Mouse (Mus musculus) hindbrain, embryonic 15.5 days (tissue): ENCODE measurements around the gene Gm12394. TPM values are rescaled to one million over a fixed set of nuclear protein-coding genes. Genes with fewer than 3 reads are reported as not detected.
"Not testable (repeated sequence)": the region's sequence is repeated elsewhere in the genome, so short reads cannot be mapped to it uniquely, and the experiment has no call there.

ENCODE experiments used
- ATAC-seq: fragments of 200-750 bp; cut with Nextera tagmentation; 2 replicates; pipeline ENCODE4 v1.8.0; 2017; ENCODE audit warnings: low read depth, moderate number of reproducible peaks, moderate TSS enrichment; ENCODE audit not compliant: low FRiP score
- H3K27ac ChIP-seq: fragments of 300-500 bp; sonication (generic); replicated peaks from 2 replicates; pipeline ENCODE4 v1.5.1; 2015; ENCODE audit warnings: mild to moderate bottlenecking, inconsistent platforms
- H3K27me3 ChIP-seq: fragments of 300-500 bp; sonication (generic); 2 replicates; pipeline ENCODE4 v1.6.1; 2015; ENCODE audit warnings: control low read depth, inconsistent platforms
- H3K36me3 ChIP-seq: fragments of 300-500 bp; sonication (generic); 2 replicates; pipeline ENCODE4 v1.6.1; 2015; ENCODE audit warnings: control low read depth, inconsistent platforms
- H3K4me1 ChIP-seq: fragments of 300-500 bp; sonication (generic); replicated peaks from 2 replicates; pipeline ENCODE4 v1.6.1; 2015; ENCODE audit warnings: control low read depth, inconsistent platforms
- H3K4me2 ChIP-seq: fragments of 300-500 bp; sonication (generic); 2 replicates; pipeline ENCODE4 v1.6.1; 2015; ENCODE audit warnings: moderate library complexity, mild to moderate bottlenecking, inconsistent platforms
- H3K4me3 ChIP-seq: fragments of 300-500 bp; sonication (generic); 2 replicates; pipeline ENCODE4 v1.5.1; 2015; ENCODE audit warnings: mild to moderate bottlenecking, inconsistent platforms
- H3K9ac ChIP-seq: fragments of 300-500 bp; sonication (generic); 2 replicates; pipeline ENCODE4 v1.6.1; 2015; ENCODE audit warnings: inconsistent platforms
- H3K9me3 ChIP-seq: fragments of 300-500 bp; sonication (generic); 2 replicates; pipeline ENCODE4 v1.6.1; 2016; ENCODE audit warnings: control low read depth, inconsistent platforms
- WGBS: fragments of 180-500 bp; shearing (Covaris S2); methylation state at CpG from one replicate; pipeline ENCODE4 v1.1.7; 2015; 5-methylcytosine and 5-hydroxymethylcytosine counted together
- polyA plus RNA-seq: library from polyadenylated mRNA; unstranded; fragments of >200 nt; fragmentation: Nextera tagmentation; extraction: Ambion mirVana; gene quantifications from 2 replicates; pipeline ENCODE4 v1.2.1, GENCODE M21; 2015

Gene Gm12394
- polyA plus RNA-seq, 1 experiment from 2014 or later: 0.64 TPM

- H3K9me3 ChIP-seq: no peaks in the 10 kb centered on the region
- 74% methylated on average over 16 of the region's 16 CpGs for WGBS
- H3K36me3 ChIP-seq: no peaks in the 10 kb centered on the region
- no peak overlapping the region for H3K9ac ChIP-seq
- H3K27me3 ChIP-seq: no peaks in the 10 kb centered on the region
- no peak for ATAC-seq
- H3K4me2 ChIP-seq: no peak overlapping the region
- no peak overlapping the region for H3K4me3 ChIP-seq
- H3K4me1 ChIP-seq: 0 out of 2 replicates have a peak, but pooled peaks cover 3% of the 10 kb centered on the region
- no peak overlapping the region for H3K27ac ChIP-seq
Measured at GRCm38 (mm10) chr4:42879829-42880676, 23.5 kb upstream of the Gm12394 start.

- no peak overlapping the region for H3K9ac ChIP-seq
- H3K4me1 ChIP-seq: 0 out of 2 replicates have a peak, but pooled peaks cover 3% of the 10 kb centered on the region
- no peak for ATAC-seq
- H3K36me3 ChIP-seq: no peaks in the 10 kb centered on the region
- no peak overlapping the region for H3K4me2 ChIP-seq
- H3K27me3 ChIP-seq: no peaks in the 10 kb centered on the region
- 81% methylated on average over 2 of the region's 2 CpGs for WGBS
- H3K27ac ChIP-seq: no peak overlapping the region
- H3K4me3 ChIP-seq: no peak overlapping the region
- H3K9me3 ChIP-seq: no peaks in the 10 kb centered on the region
Measured at GRCm38 (mm10) chr4:42877657-42878056, 21.1 kb upstream of the Gm12394 start.

- ATAC-seq: peak; percentile 96
Measured at GRCm38 (mm10) chr4:42876586-42877291, 20.2 kb upstream of the Gm12394 start.

GRCm38 (mm10) chr4:42874134-42874533 lies 17.6 kb upstream of the Gm12394 start, which contains the start of gene Fam205c:
TSS of gene Fam205c (minus strand) at chr4:42874234.
- H3K4me1 ChIP-seq: no peaks in the 10 kb centered on the region
- no peak within 1 kb of the TSS for H3K4me2 ChIP-seq
- H3K4me3 ChIP-seq: no peak within 1 kb of the TSS
- H3K9ac ChIP-seq: no peak within 1 kb of the TSS
- no peaks in the 10 kb centered on the region for H3K36me3 ChIP-seq
- H3K27me3 ChIP-seq: no peaks in the 10 kb centered on the region
- no peak for ATAC-seq
- H3K9me3 ChIP-seq: no peaks in the 10 kb centered on the region
- WGBS: 81% methylated on average over 7 of the region's 7 CpGs
- H3K27ac ChIP-seq: no peak within 1 kb of the TSS

More at GRCm38 (mm10) chr4:42876586-42877291, 20.2 kb upstream of the Gm12394 start:
- Histone ChIP-seq H3K9me3 (no peaks in the 10 kb centered on the region), H3K4me1 (0 out of 2 replicates have a peak, but pooled peaks cover 3% of the 10 kb centered on the region), H3K4me3 (no peak overlapping the region), H3K27me3 (no peaks in the 10 kb centered on the region), H3K9ac (no peak overlapping the region), H3K36me3 (no peaks in the 10 kb centered on the region), H3K27ac (no peak overlapping the region), H3K4me2 (no peak overlapping the region)
- 38% methylated on average over 5 of the region's 5 CpGs for WGBS

GRCm38 (mm10) chr4:42872746-42873435 lies 16.3 kb upstream of the Gm12394 start:
- H3K9me3 ChIP-seq: no peaks in the 10 kb centered on the region
- H3K9ac ChIP-seq: no peak overlapping the region
- no peaks in the 10 kb centered on the region for H3K36me3 ChIP-seq
- no peaks in the 10 kb centered on the region for H3K27me3 ChIP-seq
- no peak overlapping the region for H3K27ac ChIP-seq
- no peak overlapping the region for H3K4me3 ChIP-seq
- no peaks in the 10 kb centered on the region for H3K4me1 ChIP-seq
- no peak overlapping the region for H3K4me2 ChIP-seq
- no peak for ATAC-seq
- 88% methylated on average over 16 of the region's 16 CpGs for whole genome bisulfite sequencing

- H3K9me3 ChIP-seq: no peaks in the 10 kb centered on the region
- WGBS: 96% methylated on average over 7 of the region's 7 CpGs
- no peaks in the 10 kb centered on the region for H3K36me3 ChIP-seq
- no peaks in the 10 kb centered on the region for H3K27me3 ChIP-seq
- H3K4me3 ChIP-seq: no peak overlapping the region
- no peak overlapping the region for H3K4me2 ChIP-seq
- H3K4me1 ChIP-seq: no peaks in the 10 kb centered on the region
- H3K9ac ChIP-seq: no peak overlapping the region
- no peak overlapping the region for H3K27ac ChIP-seq
- ATAC-seq: no peak
Measured at GRCm38 (mm10) chr4:42872151-42872550, 15.6 kb upstream of the Gm12394 start.

GRCm38 (mm10) chr4:42870748-42871147 lies 14.2 kb upstream of the Gm12394 start:
- no peak overlapping the region for H3K4me2 ChIP-seq
- H3K9ac ChIP-seq: no peak overlapping the region
- H3K4me3 ChIP-seq: no peak overlapping the region
- H3K27ac ChIP-seq: no peak overlapping the region
- H3K4me1 ChIP-seq: no peaks in the 10 kb centered on the region
- H3K27me3 ChIP-seq: no peaks in the 10 kb centered on the region
- no peaks in the 10 kb centered on the region for H3K36me3 ChIP-seq
- 80% methylated on average over 5 of the region's 5 CpGs for WGBS
- no peak for ATAC-seq
- H3K9me3 ChIP-seq: no peaks in the 10 kb centered on the region

- Histone ChIP-seq H3K27me3 (no peaks in the 10 kb centered on the region), H3K9ac (no peak overlapping the region), H3K4me2 (no peak overlapping the region), H3K36me3 (no peaks in the 10 kb centered on the region), H3K27ac (no peak overlapping the region), H3K9me3 (no peaks in the 10 kb centered on the region), H3K4me3 (no peak overlapping the region), H3K4me1 (no peaks in the 10 kb centered on the region)
- no peak for ATAC-seq
- 89% methylated on average over 5 of the region's 5 CpGs for WGBS
Measured at GRCm38 (mm10) chr4:42868193-42868592, 11.6 kb upstream of the Gm12394 start.

- no peaks in the 10 kb centered on the region for H3K36me3 ChIP-seq
- no peak overlapping the region for H3K4me3 ChIP-seq
- no peaks in the 10 kb centered on the region for H3K4me1 ChIP-seq
- no peak overlapping the region for H3K9ac ChIP-seq
- no peak overlapping the region for H3K4me2 ChIP-seq
- no peaks in the 10 kb centered on the region for H3K27me3 ChIP-seq
- ATAC-seq: no peak
- 81% methylated on average over 3 of the region's 3 CpGs for WGBS
- no peak overlapping the region for H3K27ac ChIP-seq
- no peaks in the 10 kb centered on the region for H3K9me3 ChIP-seq
Measured at GRCm38 (mm10) chr4:42867390-42867789, 10.8 kb upstream of the Gm12394 start.

GRCm38 (mm10) chr4:42863487-42863886 lies 6.9 kb upstream of the Gm12394 start:
- ATAC-seq, H3K4me2 ChIP-seq, H3K36me3 ChIP-seq, H3K27me3 ChIP-seq, H3K27ac ChIP-seq, H3K9me3 ChIP-seq, H3K9ac ChIP-seq, H3K4me3 ChIP-seq, H3K4me1 ChIP-seq: not testable (repeated sequence)
- 85% methylated on average over 5 of the region's 5 CpGs for WGBS

GRCm38 (mm10) chr4:42860483-42860882 lies 3.9 kb upstream of the Gm12394 start:
- not testable (repeated sequence) for H3K27ac ChIP-seq, H3K27me3 ChIP-seq, H3K9me3 ChIP-seq, H3K9ac ChIP-seq, H3K4me3 ChIP-seq, ATAC-seq, H3K36me3 ChIP-seq, H3K4me1 ChIP-seq, H3K4me2 ChIP-seq
- 88% methylated on average over 9 of the region's 9 CpGs for whole genome bisulfite sequencing

GRCm38 (mm10) chr4:42853788-42854187 lies 2.8 kb downstream of the Gm12394 start, which contains the start of gene Fam205a1:
TSS of gene Fam205a1 (minus strand) at chr4:42853888.
- ATAC-seq, H3K36me3 ChIP-seq, H3K9me3 ChIP-seq, H3K4me2 ChIP-seq, H3K4me1 ChIP-seq, H3K27ac ChIP-seq, H3K4me3 ChIP-seq, H3K9ac ChIP-seq, H3K27me3 ChIP-seq: not testable (repeated sequence)
- WGBS: 100% methylated on average over 1 of the region's 1 CpGs
